ENCODE assay signal across 8 mouse cellular contexts in the genomic region with DNA sequence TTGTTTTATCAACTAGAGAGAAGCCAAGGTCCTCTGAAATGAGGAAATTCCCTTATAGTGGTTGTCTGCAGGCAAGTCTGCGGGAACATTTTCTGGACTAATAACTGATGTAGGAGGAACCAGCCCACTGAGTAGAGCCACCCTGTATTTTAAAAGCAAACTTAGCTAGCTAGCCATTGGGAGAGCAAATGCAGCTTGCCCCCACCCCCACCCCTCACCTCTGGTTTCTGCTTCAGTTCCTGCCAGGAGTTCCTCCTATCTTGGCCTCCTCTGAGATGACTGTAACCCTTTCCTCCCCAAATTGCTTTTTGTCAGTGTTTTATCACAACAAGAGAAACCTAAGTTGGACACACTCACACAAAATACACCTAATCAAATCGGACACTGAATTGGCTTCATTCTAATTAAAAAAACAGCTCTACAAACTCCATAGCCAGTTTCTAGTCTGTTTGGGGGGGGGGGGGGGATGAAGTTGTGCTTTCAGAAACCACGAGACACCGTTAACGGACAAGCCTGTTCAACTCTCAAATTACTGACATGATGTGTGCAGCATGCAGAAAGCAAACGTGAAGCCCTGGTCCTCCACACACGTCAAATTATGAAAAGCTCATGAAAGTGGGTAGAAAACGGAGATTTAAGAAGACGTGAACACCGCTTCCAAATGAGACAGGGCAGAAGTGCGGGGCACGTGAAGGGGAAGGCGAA. TPM values are rescaled to one million over a fixed set of nuclear protein-coding genes. Genes with fewer than 3 reads are reported as not detected.
A peak's percentile ranks its signal among the peaks of the same experiment; 100 is the strongest.
DNase-seq lines count a peak whose midpoint lies in the region; ATAC-seq and TF ChIP-seq lines count a peak whose summit lies in the region.

No protein-coding gene starts in this region.

- peak overlapping the region; percentile 97 for H3K9ac ChIP-seq in forebrain, embryonic 15.5 days (replicated peaks)
- peak overlapping the region; percentile 96 for H3K9ac ChIP-seq in liver, embryonic 12.5 days
- H3K9ac ChIP-seq in stomach, embryonic 15.5 days = peak overlapping the region; percentile 42; the same call in 1 of the 2 replicates

- no peaks in the 10 kb centered on the region for H3K27me3 ChIP-seq in testis, adult 2 months (ENCODE audit: control insufficient read depth, insufficient read depth, low read length)
- no peaks in the 10 kb centered on the region for H3K27me3 ChIP-seq in forebrain, embryonic 15.5 days
- H3K27me3 ChIP-seq in liver, embryonic 12.5 days (replicated peaks) = no peaks in the 10 kb centered on the region
- no peaks in the 10 kb centered on the region for H3K27me3 ChIP-seq in stomach, embryonic 15.5 days (replicated peaks)

- DNase-seq in adrenal gland, postnatal 10 days = peak; percentile 6
- no peak for DNase-seq in adrenal gland, postnatal 25 days
- no peak for DNase-seq in testis, postnatal 10 days (ENCODE audit: low spot score)
- no peak for DNase-seq in right cerebral cortex, postnatal 36 days (ENCODE audit: low spot score in 2 of 2)

- H3K4me3 ChIP-seq in testis, adult 2 months (ENCODE audit: control insufficient read depth, low read depth, low read length) = peak overlapping the region; percentile 93
- peak overlapping the region; percentile 95 for H3K4me3 ChIP-seq in forebrain, embryonic 15.5 days
- peak overlapping the region; percentile 94 for H3K4me3 ChIP-seq in liver, embryonic 12.5 days
- H3K4me3 ChIP-seq in stomach, embryonic 15.5 days (replicated peaks) = peak overlapping the region; percentile 99

- no peak for TF ChIP-seq CTCF in testis, adult 2 months (IDR thresholded peaks at IDR 0.05; ENCODE audit: control insufficient read depth, insufficient read depth, insufficient replicate concordance, low read depth, low read length)

- 0 out of 2 replicates have a peak, but pooled peaks cover 3% of the 10 kb centered on the region for H3K36me3 ChIP-seq in testis, adult 2 months (ENCODE audit: control insufficient read depth, insufficient read depth, low read length)
- H3K36me3 ChIP-seq in forebrain, embryonic 15.5 days = peaks cover 21% of the 10 kb centered on the region
- peaks cover 31% of the 10 kb centered on the region for H3K36me3 ChIP-seq in liver, embryonic 12.5 days
- 0 out of 2 replicates have a peak, but pooled peaks cover 6% of the 10 kb centered on the region for H3K36me3 ChIP-seq in stomach, embryonic 15.5 days

- no peak for ATAC-seq in forebrain, embryonic 15.5 days (replicated peaks)
- ATAC-seq in liver, embryonic 12.5 days = no peak
- no peak for ATAC-seq in stomach, embryonic 15.5 days (ENCODE audit: insufficient read depth, low FRiP score, low read depth)

- H3K27ac ChIP-seq in testis, adult 2 months (ENCODE audit: control insufficient read depth, insufficient read depth, low read depth, low read length) = no peak overlapping the region
- H3K27ac ChIP-seq in forebrain, embryonic 15.5 days (replicated peaks) = no peak overlapping the region
- peak overlapping the region; percentile 97 for H3K27ac ChIP-seq in liver, embryonic 12.5 days
- no peak overlapping the region for H3K27ac ChIP-seq in stomach, embryonic 15.5 days

- TF ChIP-seq POLR2A in testis, adult 2 months (IDR thresholded peaks at IDR 0.05; ENCODE audit: control insufficient read depth, low read depth, low read length) = no peak

- H3K9me3 ChIP-seq in forebrain, embryonic 15.5 days = no peaks in the 10 kb centered on the region
- H3K9me3 ChIP-seq in liver, embryonic 12.5 days (replicated peaks) = no peaks in the 10 kb centered on the region
- H3K9me3 ChIP-seq in stomach, embryonic 15.5 days = no peaks in the 10 kb centered on the region

- peaks cover 2% of the 10 kb centered on the region; the same call in 1 of the 2 replicates for H3K4me1 ChIP-seq in testis, adult 2 months (ENCODE audit: control insufficient read depth, insufficient read depth, low read length)
- H3K4me1 ChIP-seq in forebrain, embryonic 15.5 days = peaks cover 22% of the 10 kb centered on the region
- H3K4me1 ChIP-seq in liver, embryonic 12.5 days = peaks cover 20% of the 10 kb centered on the region
- H3K4me1 ChIP-seq in stomach, embryonic 15.5 days = no peaks in the 10 kb centered on the region; the same call in 1 of the 2 replicates

- peak overlapping the region; percentile 82 for H3K4me2 ChIP-seq in forebrain, embryonic 15.5 days (replicated peaks)
- H3K4me2 ChIP-seq in liver, embryonic 12.5 days = peak overlapping the region; percentile 72
- peak overlapping the region; percentile 63 for H3K4me2 ChIP-seq in stomach, embryonic 15.5 days

- 10% methylated on average over 13 of the region's 13 CpGs for WGBS in forebrain, embryonic 15.5 days
- 3% methylated on average over 13 of the region's 13 CpGs for WGBS in liver, embryonic 12.5 days (ENCODE audit: insufficient replicate concordance)
- WGBS in stomach, embryonic 15.5 days = 11% methylated on average over 13 of the region's 13 CpGs

RNA-seq across cellular contexts. Expression of gene Carf, which starts 1.3 kb away (rescaled TPM):
- 10 to 100 TPM; 12.6 to 18.2 TPM for total RNA-seq in adrenal gland, postnatal 10 days (2021)
- 13.8 and 17.9 TPM in 2 replicates for total RNA-seq in adrenal gland, postnatal 25 days (2021)
- polyA plus RNA-seq in testis, adult 2 months (2012; rRNA removed) = 15.3 and 18.3 TPM in 2 replicates
- polyA plus RNA-seq in forebrain, embryonic 15.5 days (2015; fragmentation: Nextera tagmentation; extraction: Ambion mirVana) = 7.1 and 7.4 TPM in 2 replicates
- polyA plus RNA-seq in liver, embryonic 12.5 days (2016; fragmentation: Nextera tagmentation; extraction: Ambion mirVana) = 2.9 and 3.2 TPM in 2 replicates
- 5.1 and 6.0 TPM in 2 replicates for polyA plus RNA-seq in stomach, embryonic 15.5 days (2015; fragmentation: Nextera tagmentation; extraction: Ambion mirVana)

RNA-seq across cellular contexts. Expression of gene Wdr12, which starts 1.7 kb away (rescaled TPM):
- total RNA-seq in adrenal gland, postnatal 10 days (2021) = 10 to 100 TPM; 17.5 to 18.2 TPM
- total RNA-seq in adrenal gland, postnatal 25 days (2021) = 14.9 and 17.9 TPM in 2 replicates
- 67.7 and 69.3 TPM in 2 replicates for polyA plus RNA-seq in testis, adult 2 months (2012; rRNA removed)
- 48.6 and 53.2 TPM in 2 replicates for polyA plus RNA-seq in forebrain, embryonic 15.5 days (2015; fragmentation: Nextera tagmentation; extraction: Ambion mirVana)
- 69.1 and 70.1 TPM in 2 replicates for polyA plus RNA-seq in liver, embryonic 12.5 days (2016; fragmentation: Nextera tagmentation; extraction: Ambion mirVana)
- polyA plus RNA-seq in stomach, embryonic 15.5 days (2015; fragmentation: Nextera tagmentation; extraction: Ambion mirVana) = 45.2 and 47.6 TPM in 2 replicates

RNA-seq across cellular contexts. Expression of gene Ica1l, which starts 53.7 kb away (rescaled TPM):
- 1 to 10 TPM; 1.8 to 2.8 TPM for total RNA-seq in adrenal gland, postnatal 10 days (2021)
- 1.7 and 1.8 TPM in 2 replicates for total RNA-seq in adrenal gland, postnatal 25 days (2021)
- polyA plus RNA-seq in testis, adult 2 months (2012; rRNA removed) = 47.9 and 53.0 TPM in 2 replicates
- 24.9 and 28.1 TPM in 2 replicates for polyA plus RNA-seq in forebrain, embryonic 15.5 days (2015; fragmentation: Nextera tagmentation; extraction: Ambion mirVana)
- polyA plus RNA-seq in liver, embryonic 12.5 days (2016; fragmentation: Nextera tagmentation; extraction: Ambion mirVana) = 0.56 and 0.69 TPM in 2 replicates
- polyA plus RNA-seq in stomach, embryonic 15.5 days (2015; fragmentation: Nextera tagmentation; extraction: Ambion mirVana) = 0.70 and 1.4 TPM in 2 replicates

Comparison
In these comparisons a context has a peak if more than half of its experiments do, and no peak if none do; other contexts are left out.
1. H3K9ac ChIP-seq: peak in every context shown above with its lines; median percentile 97 in forebrain, embryonic 15.5 days; 96 in liver, embryonic 12.5 days; 42 in stomach, embryonic 15.5 days.
2. RNA of gene Ica1l, which starts 53.7 kb away (polyA plus RNA-seq): 47.9 to 53.0 TPM in testis, adult 2 months and 24.9 to 28.1 TPM in forebrain, embryonic 15.5 days; 0.70 to 1.4 TPM in stomach, embryonic 15.5 days and 0.56 to 0.69 TPM in liver, embryonic 12.5 days; every median in the first group is over 10 times any median in the second.
3. Peak in every context shown above with its lines, with median percentiles within 50 percentile points of each other: H3K4me3 ChIP-seq and H3K4me2 ChIP-seq.